Mouse (Mus musculus): ENCODE measurements around the gene Eno3. TPM values are rescaled to one million over a fixed set of nuclear protein-coding genes. Genes with fewer than 3 reads are reported as not detected.
A peak's percentile ranks its signal among the peaks of the same experiment; 100 is the strongest.

Eno3 gene
- polyA plus RNA-seq (2015; fragmentation: Nextera tagmentation; extraction: Ambion mirVana) = 7.1 and 7.4 TPM in 2 replicates

DNA sequence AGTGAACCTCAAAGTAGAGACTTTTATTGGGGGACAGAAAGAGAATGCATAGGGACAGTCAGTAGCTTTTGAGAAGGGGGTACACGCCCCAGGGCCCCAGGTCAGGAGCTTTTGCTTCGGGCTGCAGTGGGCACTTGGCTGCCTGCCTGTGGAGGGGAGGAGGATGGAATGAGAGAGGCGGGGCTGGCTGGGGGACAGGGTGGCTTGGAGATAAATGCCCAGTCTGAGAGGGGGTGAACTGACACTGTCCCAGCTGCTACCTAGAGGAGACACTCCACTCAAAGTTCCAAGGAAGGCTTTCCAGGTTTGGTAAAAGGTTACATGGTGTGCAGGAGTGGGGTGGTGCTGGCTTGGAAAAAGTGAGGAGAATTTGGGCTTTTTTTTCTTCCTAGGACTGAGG lies at the start of gene Eno3:
Eno3 (plus strand) TSS at position 239 of the 400 bp plus-strand sequence.
- WGBS = 9% methylated on average over 3 of the region's 3 CpGs
- H3K9ac ChIP-seq = peak within 1 kb of the TSS; percentile 98
- H3K4me1 ChIP-seq = peaks cover 37% of the 10 kb centered on the region
- H3K36me3 ChIP-seq (ENCODE audit: poor library complexity, severe bottlenecking) = peaks cover 27% of the 10 kb centered on the region
- peak within 1 kb of the TSS; percentile 93 for H3K4me2 ChIP-seq
- H3K27me3 ChIP-seq = no peaks in the 10 kb centered on the region
- no peak for ATAC-seq
- H3K4me3 ChIP-seq = peak within 1 kb of the TSS; percentile 100
- peak within 1 kb of the TSS; percentile 97 for H3K27ac ChIP-seq
- H3K9me3 ChIP-seq (replicated peaks) = no peaks in the 10 kb centered on the region

- no peaks in the 10 kb centered on the region for H3K27me3 ChIP-seq
- H3K9ac ChIP-seq = no peak overlapping the region
- peaks cover 97% of the 10 kb centered on the region for H3K36me3 ChIP-seq (ENCODE audit: poor library complexity, severe bottlenecking)
- no peak for ATAC-seq
- WGBS = 87% methylated on average over 9 of the region's 9 CpGs
- no peaks in the 10 kb centered on the region for H3K9me3 ChIP-seq (replicated peaks)
- H3K4me1 ChIP-seq = no peaks in the 10 kb centered on the region
- no peak overlapping the region for H3K27ac ChIP-seq
- no peak overlapping the region for H3K4me2 ChIP-seq
- no peak overlapping the region for H3K4me3 ChIP-seq
Measured at GRCm38 (mm10) chr11:70607611-70608010, 49.4 kb upstream of the Eno3 start.

DNA sequence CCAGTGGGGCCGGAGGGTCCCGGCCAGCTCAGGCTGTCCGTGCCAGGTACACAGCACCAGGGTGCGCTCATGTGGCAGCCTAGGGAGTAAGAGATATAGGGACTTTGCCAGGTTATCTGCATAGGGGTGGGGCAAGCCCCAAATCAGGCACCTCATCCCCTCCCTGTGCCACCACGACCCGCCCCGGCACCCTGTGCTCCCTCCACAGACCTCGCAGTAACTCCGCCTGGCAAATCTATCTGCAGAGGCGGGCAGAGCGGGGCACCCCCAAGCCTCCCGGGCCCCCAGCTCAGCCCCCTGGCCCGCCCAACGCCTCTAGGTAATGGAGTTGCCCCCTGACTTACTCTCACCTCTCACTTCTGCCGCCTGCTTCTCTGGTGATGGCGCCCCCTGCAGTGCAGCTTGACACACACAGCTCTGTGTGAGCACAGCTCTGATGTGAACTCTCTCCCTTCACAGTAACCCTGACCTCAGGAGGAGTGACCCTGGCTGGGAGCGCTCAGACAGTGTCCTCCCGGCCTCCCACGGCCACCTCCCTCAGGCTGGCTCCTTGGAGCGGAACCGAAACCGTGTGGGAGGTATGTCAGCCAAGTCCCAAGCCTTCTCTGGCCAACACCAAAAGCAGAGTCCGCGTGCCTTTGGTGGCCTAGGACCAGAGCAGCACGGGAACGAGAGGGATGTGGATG lies 48.5 kb upstream of the Eno3 start:
- Histone ChIP-seq H3K4me2 (no peak overlapping the region), H3K4me3 (no peak overlapping the region), H3K9ac (no peak overlapping the region), H3K27ac (no peak overlapping the region), H3K4me1 (no peaks in the 10 kb centered on the region), H3K9me3 (replicated peaks) (no peaks in the 10 kb centered on the region), H3K36me3 (ENCODE audit: poor library complexity, severe bottlenecking) (peaks cover 98% of the 10 kb centered on the region), H3K27me3 (no peaks in the 10 kb centered on the region)
- ATAC-seq = no peak
- WGBS = 92% methylated on average over 26 of the region's 26 CpGs

DNA sequence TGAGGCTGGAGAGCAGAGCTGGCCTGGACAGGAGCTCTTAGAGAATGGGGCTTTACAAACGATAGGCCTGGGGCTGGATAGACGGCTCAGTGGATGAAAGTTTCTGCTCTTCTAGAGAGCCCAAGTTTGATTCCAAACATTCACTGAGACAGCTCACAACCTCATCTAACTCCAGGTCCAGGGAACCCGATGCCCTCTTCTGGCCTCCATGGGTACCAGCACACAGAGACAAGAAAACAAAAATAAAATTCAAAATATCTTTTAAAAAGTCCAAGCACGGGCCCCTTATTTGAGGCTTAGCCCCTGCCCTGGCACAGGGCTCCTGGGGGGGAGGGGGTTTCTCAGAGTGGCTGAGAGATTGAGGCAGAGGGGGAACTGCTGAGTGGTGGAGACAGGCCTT lies 46.2 kb upstream of the Eno3 start:
- H3K36me3 ChIP-seq (ENCODE audit: poor library complexity, severe bottlenecking) = peaks cover 82% of the 10 kb centered on the region
- H3K9me3 ChIP-seq (replicated peaks) = no peaks in the 10 kb centered on the region
- H3K4me3 ChIP-seq = no peak overlapping the region
- no peak overlapping the region for H3K9ac ChIP-seq
- H3K4me1 ChIP-seq = peaks cover 8% of the 10 kb centered on the region
- no peak overlapping the region for H3K4me2 ChIP-seq
- H3K27ac ChIP-seq = no peak overlapping the region
- peaks cover 4% of the 10 kb centered on the region; the same call in 1 of the 2 replicates for H3K27me3 ChIP-seq
- WGBS = 84% methylated on average over 4 of the region's 4 CpGs
- ATAC-seq = no peak

DNA sequence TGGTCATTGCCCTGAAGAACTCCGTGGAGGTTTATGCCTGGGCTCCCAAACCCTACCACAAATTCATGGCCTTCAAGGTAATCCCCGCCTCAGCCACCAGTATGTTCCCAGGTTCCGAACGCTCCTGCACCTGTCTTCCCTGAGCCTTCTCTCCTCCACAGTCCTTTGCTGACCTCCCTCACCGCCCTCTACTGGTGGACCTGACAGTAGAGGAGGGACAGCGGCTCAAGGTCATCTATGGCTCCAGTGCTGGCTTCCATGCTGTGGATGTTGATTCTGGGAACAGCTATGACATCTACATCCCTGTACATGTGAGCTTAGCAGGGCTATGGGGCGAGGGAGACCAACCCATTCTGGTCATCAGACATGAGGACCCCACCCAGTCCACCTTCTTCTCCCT lies 44.5 kb upstream of the Eno3 start:
- no peak overlapping the region for H3K9ac ChIP-seq
- no peak overlapping the region for H3K4me3 ChIP-seq
- no peaks in the 10 kb centered on the region for H3K9me3 ChIP-seq (replicated peaks)
- 80% methylated on average over 7 of the region's 7 CpGs for WGBS
- H3K4me2 ChIP-seq = no peak overlapping the region
- H3K27ac ChIP-seq = no peak overlapping the region
- no peak for ATAC-seq
- peaks cover 65% of the 10 kb centered on the region for H3K36me3 ChIP-seq (ENCODE audit: poor library complexity, severe bottlenecking)
- H3K4me1 ChIP-seq = peaks cover 8% of the 10 kb centered on the region
- H3K27me3 ChIP-seq = peaks cover 12% of the 10 kb centered on the region; the same call in 1 of the 2 replicates

GRCm38 (mm10) chr11:70615074-70615473 lies 41.9 kb upstream of the Eno3 start:
- Histone ChIP-seq H3K4me1 (peaks cover 8% of the 10 kb centered on the region), H3K9me3 (replicated peaks) (no peaks in the 10 kb centered on the region), H3K27ac (no peak overlapping the region), H3K9ac (peak overlapping the region; percentile 51), H3K4me2 (peak overlapping the region; percentile 61), H3K36me3 (ENCODE audit: poor library complexity, severe bottlenecking) (peaks cover 39% of the 10 kb centered on the region), H3K4me3 (peak overlapping the region; percentile 29), H3K27me3 (peaks cover 12% of the 10 kb centered on the region; the same call in 1 of the 2 replicates)
- WGBS = 3% methylated on average over 17 of the region's 17 CpGs
- peak; percentile 51; the same call in 1 of the 2 replicates for ATAC-seq

DNA sequence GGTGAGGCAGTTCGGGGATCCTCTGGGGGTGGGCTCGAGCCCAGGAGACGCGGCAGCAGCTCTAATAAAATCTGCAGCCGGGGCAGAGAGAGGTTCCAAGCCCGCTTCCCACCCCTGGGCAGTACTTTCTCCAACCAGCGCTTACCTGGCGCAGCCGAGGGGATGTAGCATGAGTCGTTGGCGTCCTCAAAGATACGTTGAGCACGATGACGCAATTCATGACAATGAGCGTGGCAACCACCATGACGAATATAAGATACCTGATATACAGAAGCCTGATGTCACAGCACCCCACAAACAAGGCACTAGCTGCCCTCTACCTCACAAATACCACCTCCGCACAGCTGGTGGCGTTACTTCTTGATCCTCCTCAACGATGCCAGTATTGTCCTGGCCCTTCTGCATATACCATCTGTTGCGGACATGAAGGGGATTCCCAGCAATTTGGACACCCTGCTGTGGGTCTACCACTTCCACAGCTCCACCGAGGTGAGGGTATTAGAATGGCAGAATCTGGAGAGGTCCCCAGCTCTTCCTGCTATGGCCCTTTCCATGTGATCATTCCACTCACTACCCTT lies 41.4 kb upstream of the Eno3 start, which contains the start of gene 4930544D05Rik:
4930544D05Rik (plus strand) TSS at position 333 of the 578 bp plus-strand sequence.
- no peak for ATAC-seq
- Histone ChIP-seq H3K4me3 (peak within 1 kb of the TSS; percentile 29), H3K4me2 (peak within 1 kb of the TSS; percentile 61), H3K27me3 (peaks cover 12% of the 10 kb centered on the region; the same call in 1 of the 2 replicates), H3K4me1 (peaks cover 8% of the 10 kb centered on the region), H3K36me3 (ENCODE audit: poor library complexity, severe bottlenecking) (peaks cover 34% of the 10 kb centered on the region), H3K27ac (no peak within 1 kb of the TSS), H3K9me3 (replicated peaks) (no peaks in the 10 kb centered on the region), H3K9ac (peak within 1 kb of the TSS; percentile 51)
- 14% methylated on average over 21 of the region's 21 CpGs for WGBS

- H3K36me3 ChIP-seq (ENCODE audit: poor library complexity, severe bottlenecking) = no peaks in the 10 kb centered on the region
- peaks cover 12% of the 10 kb centered on the region; the same call in 1 of the 2 replicates for H3K27me3 ChIP-seq
- no peak within 1 kb of the TSS for H3K9ac ChIP-seq
- H3K27ac ChIP-seq = no peak within 1 kb of the TSS
- ATAC-seq = no peak
- no peaks in the 10 kb centered on the region for H3K9me3 ChIP-seq (replicated peaks)
- no peak within 1 kb of the TSS for H3K4me2 ChIP-seq
- H3K4me1 ChIP-seq = peaks cover 8% of the 10 kb centered on the region
- no peak within 1 kb of the TSS for H3K4me3 ChIP-seq
- WGBS = 60% methylated on average over 1 of the region's 1 CpGs
Measured at GRCm38 (mm10) chr11:70619101-70619500, 37.9 kb upstream of the Eno3 start, which contains the start of gene Chrne. Chrne (minus strand) TSS chr11:70619216.

DNA sequence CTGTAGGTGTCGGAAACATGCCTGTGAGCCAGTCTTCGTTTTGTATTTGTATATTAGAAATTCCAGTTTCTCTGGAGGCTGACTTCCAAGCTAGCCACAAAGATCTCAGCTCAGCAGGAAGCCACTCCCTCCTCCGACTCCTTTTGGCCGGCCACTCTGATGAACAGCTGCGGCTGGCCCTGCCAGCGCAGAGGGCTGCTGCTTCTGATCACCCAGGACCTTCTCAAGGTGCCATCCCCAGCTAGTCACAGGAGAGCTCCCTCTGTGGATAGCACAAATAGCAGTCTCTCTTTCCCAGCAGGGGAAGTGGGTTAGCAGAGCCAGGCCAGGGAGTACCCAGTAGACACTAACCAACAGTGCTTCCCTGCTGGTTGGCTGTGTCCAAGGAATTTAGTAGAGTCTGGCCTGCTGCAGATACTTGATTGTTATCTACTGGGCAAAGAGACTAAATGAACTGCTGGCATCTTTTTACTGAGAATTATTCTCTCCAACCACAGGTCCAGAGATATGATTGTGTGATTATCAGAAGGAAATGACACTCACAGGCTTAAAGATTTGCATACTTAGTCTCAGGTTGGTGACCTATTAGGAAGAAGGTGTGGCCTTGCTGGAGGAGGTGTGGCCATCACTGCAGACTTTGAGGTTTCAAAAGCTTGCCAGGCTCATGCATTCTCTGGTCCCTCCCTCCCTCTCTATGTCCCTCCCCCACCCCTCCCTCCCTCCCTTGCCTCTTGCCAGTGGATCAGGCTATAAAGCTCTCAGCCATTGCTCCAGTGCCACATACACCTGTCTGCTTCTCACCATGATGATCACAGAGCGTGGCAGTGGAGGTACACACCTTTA lies 34.8 kb upstream of the Eno3 start:
- Histone ChIP-seq H3K27me3 (no peaks in the 10 kb centered on the region), H3K4me3 (no peak overlapping the region), H3K36me3 (ENCODE audit: poor library complexity, severe bottlenecking) (no peaks in the 10 kb centered on the region), H3K27ac (no peak overlapping the region), H3K9me3 (replicated peaks) (no peaks in the 10 kb centered on the region), H3K4me1 (no peaks in the 10 kb centered on the region), H3K9ac (no peak overlapping the region; the same call in 1 of the 2 replicates), H3K4me2 (no peak overlapping the region)
- ATAC-seq = no peak
- 45% methylated on average over 7 of the region's 7 CpGs for WGBS

GRCm38 (mm10) chr11:70623053-70623742 lies 33.8 kb upstream of the Eno3 start:
- Histone ChIP-seq H3K9ac (no peak overlapping the region), H3K27me3 (no peaks in the 10 kb centered on the region), H3K4me3 (no peak overlapping the region), H3K27ac (no peak overlapping the region), H3K4me1 (no peaks in the 10 kb centered on the region), H3K36me3 (ENCODE audit: poor library complexity, severe bottlenecking) (no peaks in the 10 kb centered on the region), H3K9me3 (replicated peaks) (no peaks in the 10 kb centered on the region), H3K4me2 (no peak overlapping the region)
- no peak for ATAC-seq
- 85% methylated on average over 10 of the region's 10 CpGs for WGBS

DNA sequence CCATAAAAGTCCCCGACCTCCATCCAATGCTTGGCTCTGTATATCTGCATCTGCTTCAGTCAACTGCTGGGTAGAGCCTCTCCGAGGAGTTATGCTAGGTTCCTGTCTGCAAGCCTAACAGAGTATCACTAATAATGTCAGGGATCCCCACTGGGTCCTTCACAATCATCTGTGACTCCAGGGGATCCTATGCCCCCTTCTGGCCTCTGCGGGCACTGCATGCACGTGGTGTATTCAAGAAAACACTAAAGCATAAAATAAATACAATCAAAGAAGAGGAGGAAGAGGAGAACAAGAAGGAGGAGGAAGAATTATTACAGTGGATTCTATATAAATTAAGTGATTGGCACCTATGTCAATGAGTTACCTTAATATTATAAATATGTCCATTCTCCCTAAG lies 31.5 kb upstream of the Eno3 start:
- Histone ChIP-seq H3K4me2 (no peak overlapping the region), H3K36me3 (ENCODE audit: poor library complexity, severe bottlenecking) (no peaks in the 10 kb centered on the region), H3K9ac (no peak overlapping the region), H3K4me1 (no peaks in the 10 kb centered on the region), H3K27me3 (no peaks in the 10 kb centered on the region), H3K4me3 (no peak overlapping the region), H3K9me3 (replicated peaks) (no peaks in the 10 kb centered on the region), H3K27ac (no peak overlapping the region)
- WGBS = 52% methylated on average over 4 of the region's 4 CpGs
- no peak for ATAC-seq
